Mouse (Mus musculus): Measurements from ENCODE around the gene Tekt3.

GRCm38 (mm10) chr11:63092271-63092670 lies 30.8 kb downstream of the Tekt3 start:
- TF ChIP-seq POLR2A (IDR thresholded peaks at IDR 0.05; ENCODE audit: control insufficient read depth, extremely low read depth, insufficient read depth, low read length, poor library complexity): no peak
- no peak for TF ChIP-seq CTCF (IDR thresholded peaks at IDR 0.05; ENCODE audit: borderline replicate concordance, control insufficient read depth, extremely low read depth, insufficient read depth, low read length, poor library complexity)

All from thymus, adult 2 months (tissue).